Mouse (Mus musculus): ENCODE measurements at regions not wholly inside any gene's neighbourhood (a gene's known extent, or its start where the extent isn't known, plus 50 kb on each side); places are given as distances from the start of the nearest gene placed in this dataset.

DNA sequence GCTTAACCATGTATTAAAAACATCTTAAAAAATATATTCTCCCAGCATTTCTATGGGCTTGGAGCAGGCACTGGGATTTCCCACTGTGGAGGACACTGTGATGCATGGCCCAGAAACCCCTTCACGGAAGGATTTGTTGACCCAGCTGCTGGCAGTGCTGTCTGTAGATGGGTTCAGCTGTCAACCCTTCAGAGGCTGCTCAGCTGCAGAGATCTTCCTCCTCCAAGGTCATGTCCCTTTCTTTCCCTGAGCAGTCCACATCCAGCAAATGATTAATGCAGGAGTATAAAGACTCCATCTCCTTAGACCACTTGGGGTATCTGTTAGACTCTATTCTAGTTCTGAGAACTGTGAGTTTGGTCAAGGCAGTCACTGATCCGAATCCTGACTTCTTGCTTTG lies 108.4 kb upstream of the 1810046K07Rik start:
- Histone ChIP-seq H3K4me1 (0 out of 2 replicates have a peak, but pooled peaks cover 2% of the 10 kb centered on the region), H3K4me2 (no peak overlapping the region), H3K27ac (no peak overlapping the region), H3K27me3 (no peaks in the 10 kb centered on the region), H3K9ac (no peak overlapping the region), H3K4me3 (replicated peaks) (no peak overlapping the region), H3K9me3 (no peaks in the 10 kb centered on the region), H3K36me3 (replicated peaks) (no peaks in the 10 kb centered on the region)
- no peak for ATAC-seq (ENCODE audit: low FRiP score)
- 80% methylated on average over 2 of the region's 2 CpGs for WGBS

DNA sequence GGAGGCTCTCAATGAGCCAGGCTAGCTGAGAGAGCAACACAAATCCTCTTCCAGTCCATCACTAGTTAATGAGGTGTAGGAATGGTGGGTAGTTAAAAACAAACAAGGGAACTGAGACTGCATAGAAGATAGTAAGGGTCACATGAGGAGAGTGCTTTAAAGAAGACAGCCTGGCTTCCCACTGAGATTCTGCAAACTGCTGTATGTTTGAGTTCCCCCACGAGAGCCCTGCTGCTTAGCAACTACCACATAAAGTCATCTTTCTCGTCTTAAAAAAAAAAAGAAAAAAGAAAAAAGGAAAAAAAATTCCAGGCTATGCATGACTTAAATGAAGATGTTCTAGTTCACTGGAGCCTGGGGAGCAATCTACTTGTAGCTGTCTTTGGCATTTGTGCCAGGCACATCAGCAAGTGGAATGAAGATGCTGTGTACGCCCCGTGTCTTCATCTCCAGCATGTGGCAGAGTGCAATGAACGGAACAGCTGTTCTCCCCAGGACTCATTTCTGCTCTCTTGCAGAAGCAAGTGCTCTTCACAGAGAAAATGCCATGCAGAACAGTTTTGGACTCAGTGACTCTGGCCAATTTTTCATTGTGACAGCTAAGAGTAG lies 113.2 kb upstream of the 1810046K07Rik start:
- no peak overlapping the region for H3K9ac ChIP-seq
- no peak overlapping the region for H3K4me3 ChIP-seq (replicated peaks)
- H3K9me3 ChIP-seq, result 0 out of 2 replicates have a peak, but pooled peaks cover 4% of the 10 kb centered on the region
- H3K27ac ChIP-seq, result no peak overlapping the region
- no peak for ATAC-seq (ENCODE audit: low FRiP score)
- 56% methylated on average over 5 of the region's 5 CpGs for WGBS
- no peak overlapping the region for H3K4me2 ChIP-seq
- H3K4me1 ChIP-seq, result 0 out of 2 replicates have a peak, but pooled peaks cover 2% of the 10 kb centered on the region
- no peaks in the 10 kb centered on the region for H3K27me3 ChIP-seq
- no peaks in the 10 kb centered on the region for H3K36me3 ChIP-seq (replicated peaks)

GRCm38 (mm10) chr9:51455690-51456089 lies 127.0 kb upstream of the 1810046K07Rik start:
- H3K27ac ChIP-seq, result no peak overlapping the region
- WGBS, result 55% methylated on average over 2 of the region's 2 CpGs
- no peak for ATAC-seq (ENCODE audit: low FRiP score)

DNA sequence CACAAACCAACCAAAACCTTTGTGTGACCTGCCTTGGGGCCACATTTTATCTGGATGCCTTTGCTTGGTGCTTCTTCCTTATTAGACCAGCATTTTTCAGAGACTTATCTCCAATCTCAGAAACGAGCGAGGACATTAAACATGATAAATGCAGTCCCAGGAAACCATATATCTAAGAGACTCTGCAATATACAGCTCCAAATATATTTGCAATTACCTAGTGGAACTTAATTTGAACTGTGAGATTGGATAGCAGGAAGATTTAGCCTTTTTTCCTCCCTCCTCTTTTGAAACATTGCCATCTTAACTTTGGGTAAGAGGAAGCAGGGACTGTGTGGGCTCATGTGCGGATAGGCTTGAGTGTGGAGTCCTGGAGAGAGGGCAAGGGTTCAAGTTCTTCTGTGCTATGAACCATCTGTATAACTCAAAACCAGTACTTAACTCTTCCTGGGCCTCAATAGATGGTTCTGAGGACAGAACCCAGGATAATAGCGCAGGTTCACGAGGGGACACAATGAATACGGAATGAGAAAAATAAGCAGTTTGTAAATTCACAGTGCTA lies 133.8 kb upstream of the 1810046K07Rik start:
- Histone ChIP-seq H3K9ac (no peak overlapping the region), H3K4me2 (no peak overlapping the region), H3K27ac (no peak overlapping the region), H3K36me3 (replicated peaks) (no peaks in the 10 kb centered on the region), H3K27me3 (no peaks in the 10 kb centered on the region), H3K4me1 (no peaks in the 10 kb centered on the region), H3K4me3 (replicated peaks) (no peak overlapping the region), H3K9me3 (no peaks in the 10 kb centered on the region)
- 87% methylated on average over 6 of the region's 6 CpGs for WGBS
- no peak for ATAC-seq (ENCODE audit: low FRiP score)

More at GRCm38 (mm10) chr9:51455690-51456089, 127.0 kb upstream of the 1810046K07Rik start:
- Histone ChIP-seq H3K9me3 (no peaks in the 10 kb centered on the region), H3K36me3 (replicated peaks) (no peaks in the 10 kb centered on the region), H3K27me3 (no peaks in the 10 kb centered on the region), H3K4me1 (0 out of 2 replicates have a peak, but pooled peaks cover 3% of the 10 kb centered on the region), H3K4me3 (replicated peaks) (no peak overlapping the region), H3K9ac (no peak overlapping the region), H3K4me2 (no peak overlapping the region)

DNA sequence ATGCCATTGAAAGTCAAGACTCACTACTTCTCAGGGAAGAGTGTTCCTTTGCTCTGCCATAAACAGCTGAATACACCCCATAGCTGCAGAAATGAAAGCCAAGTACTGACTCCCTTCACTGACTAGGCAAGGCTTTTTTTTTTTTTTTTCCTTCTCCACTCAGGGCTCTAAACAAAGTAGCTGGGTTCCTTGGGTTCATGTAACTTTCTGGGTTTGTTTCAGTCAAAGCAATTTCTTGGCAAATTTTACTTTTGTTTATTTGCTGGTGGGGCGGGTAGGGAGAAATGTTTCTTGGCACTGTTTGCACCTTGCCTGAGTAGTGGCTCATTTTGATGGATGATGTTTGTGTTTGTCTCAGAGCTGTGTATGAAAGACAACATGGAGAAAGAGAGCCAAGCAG lies 141.3 kb upstream of the 1810046K07Rik start:
- Histone ChIP-seq H3K27ac (no peak overlapping the region), H3K4me3 (replicated peaks) (no peak overlapping the region), H3K9me3 (no peaks in the 10 kb centered on the region), H3K9ac (no peak overlapping the region), H3K27me3 (no peaks in the 10 kb centered on the region), H3K36me3 (replicated peaks) (no peaks in the 10 kb centered on the region), H3K4me1 (no peaks in the 10 kb centered on the region), H3K4me2 (no peak overlapping the region)
- 86% methylated on average over 1 of the region's 1 CpGs for WGBS
- no peak for ATAC-seq (ENCODE audit: low FRiP score)

GRCm38 (mm10) chr9:51476511-51477056 lies 147.9 kb upstream of the 1810046K07Rik start:
- Histone ChIP-seq H3K4me1 (no peaks in the 10 kb centered on the region), H3K9me3 (no peaks in the 10 kb centered on the region), H3K36me3 (replicated peaks) (no peaks in the 10 kb centered on the region), H3K9ac (no peak overlapping the region), H3K27ac (no peak overlapping the region), H3K27me3 (no peaks in the 10 kb centered on the region), H3K4me2 (no peak overlapping the region), H3K4me3 (replicated peaks) (no peak overlapping the region)
- ATAC-seq (ENCODE audit: low FRiP score), result no peak
- WGBS, result 60% methylated on average over 3 of the region's 3 CpGs

- no peak overlapping the region for H3K4me3 ChIP-seq (replicated peaks)
- no peak for ATAC-seq (ENCODE audit: low FRiP score)
- no peak overlapping the region for H3K9ac ChIP-seq
- H3K4me1 ChIP-seq, result no peaks in the 10 kb centered on the region
- H3K27me3 ChIP-seq, result no peaks in the 10 kb centered on the region
- H3K27ac ChIP-seq, result no peak overlapping the region
- H3K4me2 ChIP-seq, result no peak overlapping the region
- H3K36me3 ChIP-seq (replicated peaks), result no peaks in the 10 kb centered on the region
- WGBS, result 83% methylated on average over 3 of the region's 3 CpGs
- H3K9me3 ChIP-seq, result no peaks in the 10 kb centered on the region
These were observed 159.1 kb upstream of the 1810046K07Rik start for GRCm38 (mm10) chr9:51487840-51488239.

DNA sequence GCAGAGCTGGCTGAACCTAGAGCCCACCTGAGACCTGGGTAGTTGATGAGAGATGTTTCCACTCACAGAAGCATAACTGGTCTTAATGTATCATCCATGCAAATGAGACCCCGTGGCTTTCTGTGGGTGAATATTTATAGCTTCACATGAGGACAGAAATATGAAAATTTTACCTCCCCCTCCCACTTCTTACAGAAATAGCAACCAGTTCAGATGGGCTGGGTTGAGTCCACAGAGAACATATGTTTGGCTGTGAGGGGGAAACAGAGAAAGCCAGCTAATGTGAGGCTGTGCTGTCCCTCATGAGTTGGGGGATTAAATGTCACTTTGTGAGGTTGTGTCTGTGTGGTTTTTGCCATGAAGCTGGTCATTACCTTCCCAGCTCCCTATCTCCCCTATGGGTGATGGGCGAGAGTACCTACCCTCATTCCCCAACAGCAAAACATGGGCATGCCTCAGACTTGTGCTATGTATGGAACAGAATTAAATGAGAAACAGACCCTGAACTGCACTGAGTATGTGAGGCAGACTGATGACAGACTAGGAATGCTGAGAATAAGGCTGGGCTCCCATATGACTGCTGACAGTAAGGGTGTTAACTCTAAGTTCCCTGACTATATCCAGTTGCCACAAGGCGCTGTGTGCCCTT lies 178.7 kb upstream of the 1810046K07Rik start:
- 80% methylated on average over 3 of the region's 3 CpGs for WGBS
- no peak overlapping the region for H3K4me3 ChIP-seq (replicated peaks)
- no peak overlapping the region for H3K4me2 ChIP-seq
- H3K36me3 ChIP-seq (replicated peaks), result no peaks in the 10 kb centered on the region
- no peaks in the 10 kb centered on the region for H3K4me1 ChIP-seq
- H3K9ac ChIP-seq, result no peak overlapping the region
- H3K9me3 ChIP-seq, result no peaks in the 10 kb centered on the region
- no peak overlapping the region for H3K27ac ChIP-seq
- H3K27me3 ChIP-seq, result no peaks in the 10 kb centered on the region
- no peak for ATAC-seq (ENCODE audit: low FRiP score)

DNA sequence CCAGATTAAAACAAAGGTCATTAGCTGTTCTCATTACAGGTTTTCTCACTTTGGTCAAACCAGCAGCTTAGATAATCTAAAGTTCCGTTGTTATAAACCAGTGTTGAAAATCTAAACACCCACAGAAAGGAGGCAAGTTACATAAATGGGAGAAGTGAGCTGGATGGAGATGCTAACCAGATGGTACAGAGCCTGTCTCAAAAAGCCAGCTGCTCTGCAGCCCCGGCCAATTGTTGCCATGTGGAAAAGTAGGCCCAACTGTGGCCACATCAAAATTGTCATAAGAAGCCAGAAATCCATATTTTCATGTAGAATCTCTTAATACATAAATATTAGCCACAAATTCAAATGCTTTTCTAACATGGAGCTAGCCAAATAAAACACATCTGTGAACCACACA lies 188.9 kb upstream of the 1810046K07Rik start:
- H3K4me2 ChIP-seq, result no peak overlapping the region

DNA sequence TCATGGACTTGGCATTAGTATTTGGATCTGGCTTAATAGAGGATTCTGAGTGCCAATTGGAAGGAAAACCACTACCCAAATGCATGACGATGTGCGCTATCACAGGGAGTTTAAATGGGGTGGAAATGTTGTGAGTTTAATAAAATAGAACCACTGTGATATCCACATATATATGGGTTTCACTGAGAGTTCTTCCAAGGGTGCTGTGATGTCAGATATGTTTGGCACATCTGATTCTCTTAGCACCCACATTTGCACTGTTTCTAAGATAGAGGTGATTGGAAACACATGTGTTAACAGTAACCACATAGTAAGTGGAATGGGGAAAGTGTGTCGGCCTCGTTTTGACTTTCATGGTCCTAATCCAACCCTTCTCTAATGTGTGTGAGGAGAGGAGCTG lies 189.7 kb upstream of the 1810046K07Rik start:
- Histone ChIP-seq H3K4me2 (no peak overlapping the region), H3K27me3 (no peaks in the 10 kb centered on the region), H3K36me3 (replicated peaks) (no peaks in the 10 kb centered on the region), H3K4me1 (no peaks in the 10 kb centered on the region), H3K9ac (no peak overlapping the region), H3K9me3 (no peaks in the 10 kb centered on the region), H3K4me3 (replicated peaks) (no peak overlapping the region), H3K27ac (no peak overlapping the region)
- ATAC-seq (ENCODE audit: low FRiP score), result no peak
- 87% methylated on average over 4 of the region's 4 CpGs for WGBS

More for the DNA sequence above, 188.9 kb upstream of the 1810046K07Rik start:
- 85% methylated on average over 2 of the region's 2 CpGs for WGBS
- ATAC-seq (ENCODE audit: low FRiP score), result no peak
- Histone ChIP-seq H3K9ac (no peak overlapping the region), H3K9me3 (no peaks in the 10 kb centered on the region), H3K27me3 (no peaks in the 10 kb centered on the region), H3K4me3 (replicated peaks) (no peak overlapping the region), H3K36me3 (replicated peaks) (no peaks in the 10 kb centered on the region), H3K27ac (no peak overlapping the region), H3K4me1 (no peaks in the 10 kb centered on the region)

DNA sequence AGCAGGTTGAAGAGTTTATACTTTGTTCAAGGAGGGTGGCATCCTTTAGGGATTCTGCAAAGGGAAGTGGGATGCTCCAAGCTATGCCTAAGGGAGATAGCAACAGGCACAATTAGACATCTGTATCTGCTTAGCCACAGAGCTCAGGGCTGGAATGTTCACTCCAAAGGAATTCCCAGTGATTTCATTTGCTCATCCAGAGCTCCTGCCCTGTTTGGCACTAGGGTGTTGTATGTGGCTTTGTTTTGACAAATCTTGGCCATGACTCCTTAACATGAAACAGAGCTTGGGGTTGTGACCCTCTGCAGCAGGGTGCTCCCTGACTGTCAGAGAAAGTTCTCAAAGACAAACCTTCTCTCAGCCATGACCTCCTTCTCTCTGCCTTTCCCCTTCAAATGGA lies 194.8 kb upstream of the 1810046K07Rik start:
- no peak for ATAC-seq (ENCODE audit: low FRiP score)
- Histone ChIP-seq H3K4me1 (no peaks in the 10 kb centered on the region), H3K27me3 (no peaks in the 10 kb centered on the region), H3K9me3 (no peaks in the 10 kb centered on the region), H3K4me3 (replicated peaks) (no peak overlapping the region), H3K9ac (no peak overlapping the region), H3K36me3 (replicated peaks) (no peaks in the 10 kb centered on the region), H3K4me2 (no peak overlapping the region), H3K27ac (no peak overlapping the region)

DNA sequence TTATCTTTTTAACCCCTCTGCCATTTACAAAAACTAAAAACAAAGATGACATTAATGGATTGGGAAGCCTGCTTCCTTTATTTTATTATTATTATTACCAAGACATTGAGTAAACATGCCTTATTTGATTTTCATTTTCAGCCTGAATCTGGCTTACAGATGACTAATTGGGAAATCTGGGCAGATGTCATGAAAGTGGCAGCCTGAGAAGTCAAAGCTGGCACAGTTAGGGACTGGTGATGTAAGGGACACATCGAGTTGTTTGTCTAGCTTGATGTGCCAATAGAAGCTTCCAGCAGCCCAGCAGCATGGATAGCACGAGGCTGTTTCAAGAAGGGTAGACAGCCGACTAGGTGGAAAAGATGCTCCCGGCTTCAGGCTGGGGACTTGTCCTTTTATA lies 197.2 kb upstream of the 1810046K07Rik start:
- WGBS, result 74% methylated on average over 4 of the region's 4 CpGs

More for the DNA sequence above, 197.2 kb upstream of the 1810046K07Rik start:
- Histone ChIP-seq H3K4me2 (no peak overlapping the region), H3K27me3 (no peaks in the 10 kb centered on the region), H3K9me3 (no peaks in the 10 kb centered on the region), H3K9ac (no peak overlapping the region), H3K4me3 (replicated peaks) (no peak overlapping the region), H3K36me3 (replicated peaks) (no peaks in the 10 kb centered on the region), H3K4me1 (no peaks in the 10 kb centered on the region), H3K27ac (no peak overlapping the region)
- no peak for ATAC-seq (ENCODE audit: low FRiP score)
